Mouse (Mus musculus): Measurements from ENCODE around the gene Kif24.

DNA sequence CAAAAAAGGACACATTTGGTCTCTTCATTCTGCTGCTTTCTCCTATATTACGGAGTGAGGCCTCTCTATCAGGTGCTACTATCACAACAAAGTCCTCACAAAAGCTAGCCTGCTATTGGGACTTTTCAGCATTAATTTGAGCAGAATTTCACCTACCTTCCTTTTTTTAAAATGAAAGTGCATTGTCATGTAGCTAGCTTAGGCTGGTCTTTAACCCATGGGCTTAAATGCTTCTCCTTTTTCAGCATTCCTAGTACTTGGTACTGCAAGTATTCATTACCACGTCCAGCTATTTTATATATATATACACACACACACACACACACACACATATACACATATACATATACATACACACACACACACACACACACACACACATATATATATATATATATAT is 106.0 kb downstream of the Kif24 start:
- no peak for TF ChIP-seq CTCF (IDR thresholded peaks at IDR 0.05)
- TF ChIP-seq EP300 (IDR thresholded peaks at IDR 0.05): no peak

Measured in lung, postnatal 0 days (tissue).